Mouse (Mus musculus): ENCODE measurements around the gene Krtap4-13. TPM values are rescaled to one million over a fixed set of nuclear protein-coding genes. Genes with fewer than 3 reads are reported as not detected.
"Not testable (repeated sequence)": the region's sequence is repeated elsewhere in the genome, so short reads cannot be mapped to it uniquely, and the experiment has no call there.

Krtap4-13 gene
- polyA plus RNA-seq (2014; fragmentation: Nextera tagmentation; extraction: Ambion mirVana), result not detected in 2 replicates

GRCm38 (mm10) chr11:99809792-99810191 is at the start of gene Krtap4-13:
TSS of gene Krtap4-13 (minus strand) at chr11:99809892.
- H3K27ac ChIP-seq (replicated peaks; ENCODE audit: low read depth, low read length); H3K9me3 ChIP-seq (ENCODE audit: control insufficient read depth, low read length); H3K4me1 ChIP-seq (ENCODE audit: control insufficient read depth, insufficient read depth, low read length); H3K36me3 ChIP-seq (ENCODE audit: control insufficient read depth, insufficient read depth, low read length); H3K27me3 ChIP-seq (ENCODE audit: control insufficient read depth, insufficient read depth, low read length); ATAC-seq (ENCODE audit: insufficient number of reproducible peaks, low FRiP score, low TSS enrichment, low read depth); H3K4me2 ChIP-seq (ENCODE audit: low read depth, severe bottlenecking); H3K4me3 ChIP-seq (ENCODE audit: low read depth, low read length); H3K9ac ChIP-seq (ENCODE audit: low read length); DNase-seq (ENCODE audit: low spot score): not testable (repeated sequence)

DNA sequence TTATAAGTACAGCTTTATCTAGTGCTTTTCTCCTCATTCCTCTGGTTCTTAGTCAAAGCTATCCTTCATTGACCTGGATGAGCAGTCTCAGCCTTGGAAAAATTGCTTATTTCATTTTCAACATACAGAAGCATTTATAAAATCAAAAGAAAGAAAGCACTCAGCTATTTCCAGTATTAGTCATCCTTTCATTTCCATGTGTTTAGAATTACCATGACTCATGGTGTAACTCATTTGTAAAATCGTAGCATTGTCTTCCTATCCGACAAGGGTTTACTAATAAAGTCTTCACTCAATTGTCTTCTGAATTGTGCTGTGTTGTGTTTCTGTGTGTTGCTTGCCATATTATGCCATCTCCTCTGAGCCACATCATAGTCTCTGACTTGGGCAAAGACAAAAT is 49.1 kb upstream of the Krtap4-13 start:
- Histone ChIP-seq H3K9me3 (ENCODE audit: control insufficient read depth, low read length) (no peaks in the 10 kb centered on the region), H3K4me3 (ENCODE audit: low read depth, low read length) (no peak overlapping the region), H3K36me3 (ENCODE audit: control insufficient read depth, insufficient read depth, low read length) (no peaks in the 10 kb centered on the region), H3K4me1 (ENCODE audit: control insufficient read depth, insufficient read depth, low read length) (no peaks in the 10 kb centered on the region), H3K9ac (ENCODE audit: low read length) (no peak overlapping the region), H3K27me3 (ENCODE audit: control insufficient read depth, insufficient read depth, low read length) (no peaks in the 10 kb centered on the region), H3K27ac (replicated peaks; ENCODE audit: low read depth, low read length) (no peak overlapping the region), H3K4me2 (ENCODE audit: low read depth, severe bottlenecking) (no peak overlapping the region)
- no peak for ATAC-seq (ENCODE audit: insufficient number of reproducible peaks, low FRiP score, low TSS enrichment, low read depth)
- no peak for DNase-seq (ENCODE audit: low spot score)
- 87% methylated on average over 2 of the region's 2 CpGs for WGBS

DNA sequence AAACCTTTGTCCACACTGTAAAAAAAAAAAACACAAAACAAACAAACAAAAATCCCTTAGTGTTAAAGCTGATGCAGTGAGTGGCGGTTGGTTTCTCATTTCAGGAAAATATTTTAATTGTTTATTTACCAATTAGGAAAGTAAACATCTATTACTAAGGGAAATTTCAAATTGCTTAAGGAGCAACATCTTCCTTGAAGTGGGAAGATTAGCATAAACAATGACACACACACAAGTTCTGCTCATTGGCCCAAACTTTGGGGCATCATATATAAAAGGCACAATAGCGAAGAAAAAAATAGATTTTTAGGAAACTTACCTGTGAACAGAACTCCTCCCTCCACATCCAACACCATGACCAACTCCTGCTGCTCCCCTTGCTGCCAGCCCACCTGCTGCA is 47.9 kb upstream of the Krtap4-13 start, which contains the start of gene Gm11568:
Gene Gm11568 (plus strand): TSS at position 301 of the 400 bp plus-strand sequence.
- ATAC-seq (ENCODE audit: insufficient number of reproducible peaks, low FRiP score, low TSS enrichment, low read depth), result no peak
- H3K4me3 ChIP-seq (ENCODE audit: low read depth, low read length), result no peak within 1 kb of the TSS

DNA sequence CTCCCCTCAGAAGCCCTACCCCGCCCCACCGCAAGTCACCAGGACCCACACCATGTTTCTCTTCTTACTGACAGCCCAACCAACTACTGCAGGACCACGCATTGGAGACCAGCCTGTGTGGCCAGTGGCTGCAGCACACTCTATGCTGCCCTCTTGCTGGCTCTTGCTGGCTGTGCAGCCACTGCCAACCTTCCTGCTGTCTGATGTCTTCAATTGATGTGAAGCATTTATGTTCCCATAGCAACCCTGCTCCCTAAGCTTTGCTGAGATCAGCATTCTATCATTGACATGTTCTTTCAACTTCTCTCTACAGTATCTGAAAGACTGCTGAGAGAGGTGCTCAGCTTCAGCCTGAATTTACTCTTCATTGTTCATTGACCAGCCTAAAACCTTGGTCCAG is 44.4 kb upstream of the Krtap4-13 start:
- Histone ChIP-seq H3K27ac (replicated peaks; ENCODE audit: low read depth, low read length) (no peak overlapping the region), H3K36me3 (ENCODE audit: control insufficient read depth, insufficient read depth, low read length) (no peaks in the 10 kb centered on the region), H3K4me1 (ENCODE audit: control insufficient read depth, insufficient read depth, low read length) (no peaks in the 10 kb centered on the region), H3K27me3 (ENCODE audit: control insufficient read depth, insufficient read depth, low read length) (no peaks in the 10 kb centered on the region), H3K9ac (ENCODE audit: low read length) (no peak overlapping the region), H3K9me3 (ENCODE audit: control insufficient read depth, low read length) (no peaks in the 10 kb centered on the region), H3K4me3 (ENCODE audit: low read depth, low read length) (no peak overlapping the region), H3K4me2 (ENCODE audit: low read depth, severe bottlenecking) (no peak overlapping the region)
- DNase-seq (ENCODE audit: low spot score), result no peak
- 63% methylated on average over 3 of the region's 3 CpGs for WGBS
- ATAC-seq (ENCODE audit: insufficient number of reproducible peaks, low FRiP score, low TSS enrichment, low read depth), result no peak

More for the DNA sequence above, 47.9 kb upstream of the Krtap4-13 start, which contains the start of gene Gm11568:
- H3K4me1 ChIP-seq (ENCODE audit: control insufficient read depth, insufficient read depth, low read length), result no peaks in the 10 kb centered on the region
- H3K9ac ChIP-seq (ENCODE audit: low read length), result no peak within 1 kb of the TSS
- H3K9me3 ChIP-seq (ENCODE audit: control insufficient read depth, low read length), result no peaks in the 10 kb centered on the region
- no peaks in the 10 kb centered on the region for H3K36me3 ChIP-seq (ENCODE audit: control insufficient read depth, insufficient read depth, low read length)
- H3K4me2 ChIP-seq (ENCODE audit: low read depth, severe bottlenecking), result no peak within 1 kb of the TSS
- no peak for DNase-seq (ENCODE audit: low spot score)
- H3K27ac ChIP-seq (replicated peaks; ENCODE audit: low read depth, low read length), result no peak within 1 kb of the TSS
- no peaks in the 10 kb centered on the region for H3K27me3 ChIP-seq (ENCODE audit: control insufficient read depth, insufficient read depth, low read length)
- WGBS, result 88% methylated on average over 2 of the region's 2 CpGs

DNA sequence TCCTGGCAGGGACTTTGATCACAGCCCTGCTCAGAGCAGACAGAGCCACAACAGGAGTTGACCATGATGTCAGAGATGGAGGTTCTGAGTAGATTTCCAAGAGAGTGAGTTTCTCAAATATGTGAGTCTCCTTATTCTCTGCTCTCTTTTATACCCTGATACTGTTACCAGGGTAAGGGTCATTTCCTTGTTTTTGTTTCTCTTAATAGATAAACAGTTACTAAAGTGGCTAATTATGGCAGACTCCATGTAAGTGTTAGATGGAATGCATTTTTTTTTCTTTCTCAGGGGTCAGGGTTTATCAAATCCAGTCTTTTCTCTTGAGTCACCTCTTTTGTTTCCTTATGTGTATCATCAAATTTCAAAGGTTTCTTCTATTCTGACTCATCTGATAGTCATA is 41.8 kb upstream of the Krtap4-13 start, which contains the start of gene Krtap4-16:
Gene Krtap4-16 (minus strand): TSS at position 101 of the 400 bp plus-strand sequence.
- no peak for ATAC-seq (ENCODE audit: insufficient number of reproducible peaks, low FRiP score, low TSS enrichment, low read depth)
- H3K27me3 ChIP-seq (ENCODE audit: control insufficient read depth, insufficient read depth, low read length), result no peaks in the 10 kb centered on the region
- no peak within 1 kb of the TSS for H3K9ac ChIP-seq (ENCODE audit: low read length)
- no peaks in the 10 kb centered on the region for H3K9me3 ChIP-seq (ENCODE audit: control insufficient read depth, low read length)
- H3K4me1 ChIP-seq (ENCODE audit: control insufficient read depth, insufficient read depth, low read length), result no peaks in the 10 kb centered on the region
- H3K4me3 ChIP-seq (ENCODE audit: low read depth, low read length), result no peak within 1 kb of the TSS
- no peaks in the 10 kb centered on the region for H3K36me3 ChIP-seq (ENCODE audit: control insufficient read depth, insufficient read depth, low read length)
- DNase-seq (ENCODE audit: low spot score), result no peak
- H3K4me2 ChIP-seq (ENCODE audit: low read depth, severe bottlenecking), result no peak within 1 kb of the TSS
- H3K27ac ChIP-seq (replicated peaks; ENCODE audit: low read depth, low read length), result no peak within 1 kb of the TSS

- Histone ChIP-seq H3K9me3 (ENCODE audit: control insufficient read depth, low read length) (no peaks in the 10 kb centered on the region), H3K9ac (ENCODE audit: low read length) (no peak overlapping the region), H3K27me3 (ENCODE audit: control insufficient read depth, insufficient read depth, low read length) (no peaks in the 10 kb centered on the region), H3K4me2 (ENCODE audit: low read depth, severe bottlenecking) (no peak overlapping the region), H3K4me1 (ENCODE audit: control insufficient read depth, insufficient read depth, low read length) (no peaks in the 10 kb centered on the region), H3K27ac (replicated peaks; ENCODE audit: low read depth, low read length) (no peak overlapping the region), H3K4me3 (ENCODE audit: low read depth, low read length) (no peak overlapping the region), H3K36me3 (ENCODE audit: control insufficient read depth, insufficient read depth, low read length) (no peaks in the 10 kb centered on the region)
- no peak for ATAC-seq (ENCODE audit: insufficient number of reproducible peaks, low FRiP score, low TSS enrichment, low read depth)
- 90% methylated on average over 2 of the region's 2 CpGs for WGBS
- DNase-seq (ENCODE audit: low spot score), result no peak
Observed at GRCm38 (mm10) chr11:99846746-99847145, 37.1 kb upstream of the Krtap4-13 start.

DNA sequence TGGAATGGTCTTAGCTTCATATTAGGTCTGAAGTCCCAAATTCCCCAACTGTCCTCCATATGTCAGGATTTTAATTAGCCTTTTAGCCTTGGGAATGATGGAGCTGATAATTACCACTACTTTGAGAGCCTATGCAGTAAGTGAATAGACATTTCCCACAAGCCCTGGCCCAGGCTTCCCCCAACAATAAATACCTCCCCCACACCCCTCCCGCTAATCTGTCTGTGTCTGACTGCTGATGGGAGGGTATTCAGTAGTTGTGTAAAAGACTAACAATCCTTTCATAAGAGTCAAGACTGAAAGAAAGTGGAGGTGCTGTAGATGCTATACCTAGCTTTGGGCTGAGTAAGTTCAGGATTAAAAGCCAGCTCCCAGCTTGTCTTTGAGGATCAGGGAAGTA is 32.5 kb upstream of the Krtap4-13 start:
- ATAC-seq (ENCODE audit: insufficient number of reproducible peaks, low FRiP score, low TSS enrichment, low read depth), result no peak
- Histone ChIP-seq H3K4me2 (ENCODE audit: low read depth, severe bottlenecking) (no peak overlapping the region), H3K4me1 (ENCODE audit: control insufficient read depth, insufficient read depth, low read length) (no peaks in the 10 kb centered on the region), H3K4me3 (ENCODE audit: low read depth, low read length) (no peak overlapping the region), H3K27me3 (ENCODE audit: control insufficient read depth, insufficient read depth, low read length) (no peaks in the 10 kb centered on the region), H3K9ac (ENCODE audit: low read length) (no peak overlapping the region), H3K27ac (replicated peaks; ENCODE audit: low read depth, low read length) (no peak overlapping the region), H3K9me3 (ENCODE audit: control insufficient read depth, low read length) (no peaks in the 10 kb centered on the region), H3K36me3 (ENCODE audit: control insufficient read depth, insufficient read depth, low read length) (no peaks in the 10 kb centered on the region)
- DNase-seq (ENCODE audit: low spot score), result no peak
- WGBS, result 35% methylated on average over 1 of the region's 1 CpGs

DNA sequence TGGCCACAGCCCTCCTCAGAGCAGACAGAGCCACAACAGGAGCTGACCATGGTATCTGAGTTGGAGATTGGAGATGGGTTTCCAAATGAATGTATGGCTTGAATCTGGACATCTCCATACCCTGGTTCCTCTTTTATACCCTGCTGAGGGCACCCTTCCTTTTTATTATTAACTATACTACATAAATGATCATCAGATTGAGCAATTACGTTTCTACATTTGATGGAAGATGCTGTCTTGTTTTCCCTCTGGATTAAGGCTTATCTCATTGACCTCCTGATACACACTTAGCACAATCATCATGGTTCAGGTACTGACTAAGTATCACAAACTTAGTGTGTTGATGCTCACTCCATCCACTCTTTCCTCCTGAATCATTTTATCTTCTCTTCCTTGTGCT is 28.3 kb upstream of the Krtap4-13 start, which contains the start of gene 2300003K06Rik:
Gene 2300003K06Rik (minus strand): TSS at position 101 of the 400 bp plus-strand sequence.
- no peak for ATAC-seq (ENCODE audit: insufficient number of reproducible peaks, low FRiP score, low TSS enrichment, low read depth)
- 80% methylated on average over 1 of the region's 1 CpGs for WGBS
- no peak for DNase-seq (ENCODE audit: low spot score)

DNA sequence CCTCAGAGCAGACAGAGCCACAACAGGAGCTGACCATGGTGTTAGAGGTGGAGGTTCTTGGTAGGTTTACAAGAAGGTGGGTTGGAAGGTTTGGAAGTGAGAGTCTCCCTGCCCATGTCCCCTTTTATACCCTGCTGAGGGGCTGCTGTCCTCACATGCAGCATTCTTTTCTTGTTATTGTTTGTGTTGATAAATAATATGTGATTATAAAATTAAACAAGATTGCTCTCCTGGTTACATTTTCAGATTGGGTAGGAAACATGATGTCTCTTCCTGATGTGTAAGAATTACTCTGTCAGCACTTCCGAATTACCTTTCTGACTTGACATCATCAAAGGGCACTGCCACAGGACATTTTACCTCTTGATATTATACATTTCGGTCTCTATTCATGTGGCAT is 5.9 kb upstream of the Krtap4-13 start, which contains the start of gene Gm11564:
Gene Gm11564 (minus strand): TSS at position 101 of the 400 bp plus-strand sequence.
- H3K9me3 ChIP-seq (ENCODE audit: control insufficient read depth, low read length); H3K9ac ChIP-seq (ENCODE audit: low read length); DNase-seq (ENCODE audit: low spot score); H3K27ac ChIP-seq (replicated peaks; ENCODE audit: low read depth, low read length); H3K4me3 ChIP-seq (ENCODE audit: low read depth, low read length); H3K4me2 ChIP-seq (ENCODE audit: low read depth, severe bottlenecking); H3K27me3 ChIP-seq (ENCODE audit: control insufficient read depth, insufficient read depth, low read length); H3K4me1 ChIP-seq (ENCODE audit: control insufficient read depth, insufficient read depth, low read length); ATAC-seq (ENCODE audit: insufficient number of reproducible peaks, low FRiP score, low TSS enrichment, low read depth); H3K36me3 ChIP-seq (ENCODE audit: control insufficient read depth, insufficient read depth, low read length): not testable (repeated sequence)
- 90% methylated on average over 2 of the region's 2 CpGs for WGBS

More for the DNA sequence above, 28.3 kb upstream of the Krtap4-13 start, which contains the start of gene 2300003K06Rik:
- Histone ChIP-seq H3K27ac (replicated peaks; ENCODE audit: low read depth, low read length) (no peak within 1 kb of the TSS), H3K4me2 (ENCODE audit: low read depth, severe bottlenecking) (no peak within 1 kb of the TSS), H3K4me1 (ENCODE audit: control insufficient read depth, insufficient read depth, low read length) (no peaks in the 10 kb centered on the region), H3K9me3 (ENCODE audit: control insufficient read depth, low read length) (no peaks in the 10 kb centered on the region), H3K4me3 (ENCODE audit: low read depth, low read length) (no peak within 1 kb of the TSS), H3K27me3 (ENCODE audit: control insufficient read depth, insufficient read depth, low read length) (no peaks in the 10 kb centered on the region), H3K36me3 (ENCODE audit: control insufficient read depth, insufficient read depth, low read length) (no peaks in the 10 kb centered on the region), H3K9ac (ENCODE audit: low read length) (no peak within 1 kb of the TSS)
